Mouse (Mus musculus): ENCODE measurements at regions not wholly inside any gene's neighbourhood (a gene's known extent, or its start where the extent isn't known, plus 50 kb on each side); places are given as distances from the start of the nearest gene placed in this dataset.

GRCm38 (mm10) chr10:21483373-21483772 is 106.3 kb downstream of the Aldh8a1 start:
- DNase-seq, result no peak

GRCm38 (mm10) chr10:21488374-21488930 is 104.5 kb upstream of the 1700020N01Rik start:
- no peak for DNase-seq

GRCm38 (mm10) chr10:21490910-21491309 is 102.0 kb upstream of the 1700020N01Rik start:
- DNase-seq, result peak; percentile 82 to 86

- peak in 1 of 2 experiments; percentile 67 for DNase-seq
Observed at GRCm38 (mm10) chr10:21492254-21492894, 100.6 kb upstream of the 1700020N01Rik start.

- DNase-seq, result no peak
Observed at GRCm38 (mm10) chr10:21494536-21494935, 98.4 kb upstream of the 1700020N01Rik start.

GRCm38 (mm10) chr10:21497110-21497509 is 95.8 kb upstream of the 1700020N01Rik start:
- DNase-seq, result no peak

- no peak for DNase-seq
Observed at GRCm38 (mm10) chr10:21498143-21498542, 94.8 kb upstream of the 1700020N01Rik start.

- DNase-seq, result no peak
Observed at GRCm38 (mm10) chr10:21501658-21502057, 91.3 kb upstream of the 1700020N01Rik start.

GRCm38 (mm10) chr10:21504431-21504830 is 88.5 kb upstream of the 1700020N01Rik start:
- no peak for DNase-seq

GRCm38 (mm10) chr10:21511386-21511785 is 81.6 kb upstream of the 1700020N01Rik start:
- peak in 1 of 2 experiments; percentile 18 for DNase-seq

GRCm38 (mm10) chr10:21512486-21512885 is 80.5 kb upstream of the 1700020N01Rik start:
- DNase-seq, result no peak

- DNase-seq, result no peak
Observed at GRCm38 (mm10) chr10:21517721-21518120, 75.2 kb upstream of the 1700020N01Rik start.

GRCm38 (mm10) chr10:21520854-21521253 is 72.1 kb upstream of the 1700020N01Rik start:
- no peak for DNase-seq

- DNase-seq, result no peak
Observed at GRCm38 (mm10) chr10:21525555-21525954, 67.4 kb upstream of the 1700020N01Rik start.

GRCm38 (mm10) chr10:21528396-21528795 is 64.5 kb upstream of the 1700020N01Rik start:
- DNase-seq, result no peak

GRCm38 (mm10) chr10:21529098-21529749 is 63.7 kb upstream of the 1700020N01Rik start:
- no peak for DNase-seq

- DNase-seq, result no peak
Observed at GRCm38 (mm10) chr10:21532142-21532541, 60.8 kb upstream of the 1700020N01Rik start.

- no peak for DNase-seq
Observed at GRCm38 (mm10) chr10:21535631-21536030, 57.3 kb upstream of the 1700020N01Rik start.

- no peak for DNase-seq
Observed at GRCm38 (mm10) chr10:21538481-21538880, 54.5 kb upstream of the 1700020N01Rik start.
